Mouse (Mus musculus) brain, embryonic 14.5 days (tissue): Measurements from ENCODE around the gene Nptx2. TPM values are rescaled to one million over a fixed set of nuclear protein-coding genes. Genes with fewer than 3 reads are reported as not detected.
A peak's percentile ranks its signal among the peaks of the same experiment; 100 is the strongest.

ENCODE experiments used
- DNase-seq: peaks from one replicate; pipeline ENCODE4 v3.0.0-alpha.2; 2011; ENCODE audit warnings: low read depth
- CTCF ChIP-seq: fragments of 200-500 bp; IDR thresholded peaks from 2 replicates; pipeline ENCODE4 v1.5.1; 2012; ENCODE audit warnings: inconsistent platforms, mild to moderate bottlenecking, moderate library complexity, borderline replicate concordance; ENCODE audit not compliant: insufficient read depth, insufficient read length; ENCODE audit errors: extremely low read depth
- POLR2A ChIP-seq: fragments of 200-500 bp; IDR thresholded peaks from 2 replicates; pipeline ENCODE4 v1.6.1; 2012; ENCODE audit warnings: mild to moderate bottlenecking, inconsistent platforms, borderline replicate concordance; ENCODE audit not compliant: poor library complexity, insufficient read depth, insufficient read length, severe bottlenecking; ENCODE audit errors: extremely low read depth
- polyA plus RNA-seq: library from polyadenylated mRNA; depleted of rRNA; stranded (reverse); fragments of >200 nt; gene quantifications from 2 replicates; pipeline ENCODE4 v1.2.3, GENCODE M21; 2012; rRNA removed

The Nptx2 gene
- polyA plus RNA-seq, result 15.2 and 16.3 TPM in 2 replicates

DNA sequence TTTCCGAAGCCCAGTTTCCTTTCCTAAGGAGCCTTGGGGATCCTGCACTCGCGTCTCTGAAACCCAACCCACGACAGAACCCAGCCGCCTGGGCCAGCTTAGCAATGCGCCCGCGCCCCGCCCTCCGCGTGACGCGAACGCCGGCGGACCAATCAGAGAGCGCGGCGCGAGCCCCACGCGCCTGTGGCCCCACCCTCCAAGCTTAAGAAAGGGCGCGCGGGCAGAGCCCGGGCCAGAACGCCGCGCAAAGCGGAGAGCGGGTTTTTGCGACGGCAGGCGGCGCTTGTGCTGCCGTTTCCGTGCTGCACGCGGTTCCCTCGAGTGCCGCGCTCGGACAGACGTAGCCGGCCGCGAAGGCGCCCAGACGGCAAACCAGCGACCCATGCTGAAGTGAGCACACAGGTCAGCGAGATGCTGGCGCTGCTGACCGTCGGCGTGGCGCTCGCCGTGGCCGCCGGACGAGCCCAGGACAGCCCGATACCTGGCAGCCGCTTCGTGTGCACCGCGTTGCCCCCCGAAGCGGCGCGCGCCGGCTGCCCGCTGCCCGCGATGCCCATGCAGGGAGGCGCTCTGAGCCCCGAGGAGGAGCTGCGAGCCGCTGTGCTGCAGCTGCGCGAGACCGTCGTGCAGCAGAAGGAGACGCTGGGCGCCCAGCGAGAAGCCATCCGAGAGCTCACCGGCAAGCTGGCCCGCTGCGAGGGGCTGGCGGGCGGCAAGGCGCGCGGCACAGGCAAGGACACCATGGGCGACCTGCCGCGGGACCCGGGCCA lies at the start of gene Nptx2:
Gene Nptx2 (plus strand): TSS at position 250 of the 770 bp plus-strand sequence.
- DNase-seq, result peak; percentile 97
- TF ChIP-seq CTCF, result peak; percentile 51; the same call in 1 of the 2 replicates
- TF ChIP-seq POLR2A, result peak; percentile 73

DNA sequence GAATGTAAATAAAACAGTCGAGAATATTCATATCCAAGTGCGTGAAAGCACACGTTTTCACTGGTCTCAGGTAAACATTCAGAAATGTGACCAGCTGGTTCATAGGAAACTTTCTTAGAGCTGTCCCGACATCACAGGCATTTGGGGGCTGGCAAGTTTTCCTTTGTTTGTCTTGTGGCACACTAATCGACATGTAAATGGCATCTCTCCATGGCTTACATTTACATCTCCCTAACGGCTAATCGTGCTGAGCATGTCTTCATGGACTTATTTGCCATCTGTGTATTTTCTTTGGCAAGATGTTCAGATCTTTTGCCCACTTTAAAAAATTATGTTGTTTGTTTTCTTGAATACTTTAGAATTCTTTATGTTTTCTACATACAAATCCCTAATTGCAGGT lies 49.2 kb upstream of the Nptx2 start:
- TF ChIP-seq POLR2A (no peak), CTCF (no peak)
- peak; percentile 72 for DNase-seq

DNA sequence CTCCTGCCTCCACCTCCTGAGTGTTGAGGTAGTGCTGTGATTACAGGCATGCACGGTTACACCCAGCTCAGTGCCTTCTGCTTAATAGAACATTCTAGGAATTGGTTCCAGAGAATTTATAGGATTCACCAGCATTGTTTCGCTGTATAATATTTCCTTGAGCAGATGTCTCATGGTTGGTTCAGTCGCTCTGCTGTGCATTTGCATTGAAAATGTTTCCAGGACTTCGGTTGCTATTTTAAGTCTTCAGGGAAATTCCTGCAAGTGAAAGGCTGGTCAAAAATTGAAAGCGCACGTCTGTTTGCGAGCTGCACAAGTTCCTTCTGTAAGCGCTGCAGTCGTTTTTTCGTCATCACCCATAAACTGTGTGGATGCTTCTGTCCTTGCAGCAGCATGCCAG lies 41.5 kb upstream of the Nptx2 start:
- TF ChIP-seq POLR2A (no peak), CTCF (no peak)

DNA sequence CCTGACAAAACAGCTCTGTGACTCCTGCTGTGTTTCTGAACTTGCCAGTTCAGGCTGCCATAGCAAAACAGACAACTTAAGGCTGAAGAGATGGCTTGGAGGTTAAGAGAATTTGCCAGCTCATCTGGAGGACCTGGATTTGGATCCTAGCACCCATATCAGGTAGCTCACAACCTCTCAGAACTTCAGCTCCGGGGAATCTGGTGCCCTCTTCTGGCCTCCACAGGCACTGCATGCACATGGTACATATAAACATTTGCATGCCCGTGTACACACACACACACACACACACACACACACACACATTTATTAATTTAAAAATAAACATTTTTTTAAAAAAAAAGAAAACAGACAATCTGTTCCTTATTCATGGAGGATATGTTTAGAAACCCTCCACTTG lies 40.0 kb upstream of the Nptx2 start:
- DNase-seq, result no peak
- TF ChIP-seq POLR2A, result no peak
- peak; percentile 32; the same call in 1 of the 2 replicates for TF ChIP-seq CTCF

More for the DNA sequence above, 41.5 kb upstream of the Nptx2 start:
- no peak for DNase-seq

DNA sequence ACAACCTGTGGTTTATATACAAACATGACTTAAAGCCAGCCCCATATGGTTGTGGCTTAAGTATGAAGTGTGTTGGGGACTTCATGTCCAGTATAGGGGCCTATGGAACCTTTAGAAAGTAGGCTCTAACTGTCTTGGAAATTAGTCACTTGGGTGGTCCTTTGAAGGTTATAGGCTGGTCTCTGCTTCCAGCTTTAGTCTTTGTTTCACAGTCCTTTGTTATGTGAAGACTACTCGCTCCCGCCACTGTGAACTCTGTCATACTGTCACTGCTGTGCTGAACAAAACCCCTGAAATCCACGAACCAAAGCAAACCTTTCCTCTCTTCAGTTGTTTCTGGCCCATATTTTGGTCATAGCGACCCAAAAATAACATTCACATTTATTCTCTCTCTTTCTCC lies 39.5 kb upstream of the Nptx2 start:
- no peak for DNase-seq
- TF ChIP-seq CTCF (no peak), POLR2A (no peak)

DNA sequence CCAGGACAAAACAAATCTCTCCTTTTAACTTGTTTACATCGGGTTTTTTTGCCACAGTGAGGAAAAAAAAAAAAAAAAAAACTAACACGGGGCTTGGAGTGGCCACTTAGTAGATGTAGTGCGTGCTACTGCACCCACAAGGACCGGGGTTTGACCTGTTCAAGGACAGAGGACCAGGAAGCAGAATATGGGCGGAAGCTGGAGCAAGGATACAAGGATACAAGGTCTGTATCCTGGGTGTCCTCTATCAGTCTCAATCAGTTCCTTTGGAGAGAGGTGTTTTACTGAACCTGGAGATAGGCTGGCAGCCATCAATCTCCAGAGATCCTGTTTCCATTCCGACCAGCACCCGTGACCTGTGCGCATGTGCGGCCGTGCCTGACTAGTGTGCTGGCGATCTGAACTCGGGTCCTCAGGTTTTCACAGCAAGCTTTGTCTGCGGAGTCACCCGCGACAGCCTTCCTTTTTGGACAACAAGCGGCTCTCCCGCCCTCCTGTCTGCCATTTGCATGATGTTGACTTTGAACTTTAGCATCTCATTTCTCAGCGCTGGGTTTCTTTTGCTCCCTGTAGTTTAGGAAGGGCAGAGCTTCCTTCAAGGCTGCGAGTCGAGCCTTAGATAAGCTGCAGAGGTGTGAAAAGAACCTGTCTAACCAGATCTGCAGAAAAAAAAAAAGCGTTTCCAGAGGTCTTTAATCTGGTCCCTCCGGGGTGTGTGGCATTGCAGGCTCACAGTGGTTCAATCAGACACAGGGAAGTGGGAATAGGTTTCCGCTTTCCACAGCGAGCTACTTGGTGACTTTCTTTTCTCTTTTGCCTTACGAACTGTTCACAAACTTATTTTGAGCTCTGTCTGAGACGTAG lies 38.8 kb upstream of the Nptx2 start:
- no peak for DNase-seq
- TF ChIP-seq POLR2A, result no peak
- TF ChIP-seq CTCF, result no peak

DNA sequence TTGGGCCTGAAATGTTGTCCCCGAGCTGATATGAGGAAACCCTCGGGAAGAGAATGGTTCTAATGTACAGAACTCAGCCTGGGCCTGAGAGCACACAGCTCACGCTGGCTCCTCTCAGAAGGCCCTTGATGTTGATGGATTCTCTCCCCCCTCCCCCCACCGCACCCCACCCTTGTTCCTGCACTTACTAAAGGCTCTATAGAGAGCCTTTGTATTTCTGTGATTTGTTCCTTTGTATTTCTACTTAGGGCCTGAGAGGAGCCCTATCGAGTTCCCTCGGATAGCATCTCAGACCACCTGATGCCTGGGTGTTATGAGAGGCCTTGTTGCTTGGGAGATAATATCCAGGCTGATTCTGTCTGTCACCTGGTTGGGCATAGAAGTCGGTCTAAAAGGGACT lies 36.3 kb upstream of the Nptx2 start:
- peak; percentile 40 for DNase-seq
- no peak for TF ChIP-seq POLR2A

DNA sequence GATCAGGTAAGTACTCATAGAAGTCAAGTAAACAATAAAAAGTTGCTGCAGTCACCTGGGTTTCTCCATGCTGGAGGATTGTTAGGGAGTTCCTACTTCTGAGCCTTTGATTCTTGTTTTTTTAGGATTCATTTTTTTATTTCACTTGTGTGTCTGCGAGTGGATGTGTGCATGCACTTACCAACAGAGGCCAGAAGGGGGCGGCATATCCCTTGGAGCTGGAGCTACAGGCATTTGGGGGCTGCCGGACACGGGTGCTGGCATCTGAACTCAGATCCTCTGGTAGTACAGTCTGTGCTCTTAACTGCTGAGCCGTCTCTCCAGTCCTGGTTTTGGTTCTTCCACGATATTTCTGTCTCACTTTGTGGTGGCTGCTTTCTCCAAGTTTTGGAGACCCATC lies 31.0 kb upstream of the Nptx2 start:
- TF ChIP-seq CTCF (peak; percentile 45; the same call in 1 of the 2 replicates), POLR2A (no peak)
- DNase-seq, result no peak

DNA sequence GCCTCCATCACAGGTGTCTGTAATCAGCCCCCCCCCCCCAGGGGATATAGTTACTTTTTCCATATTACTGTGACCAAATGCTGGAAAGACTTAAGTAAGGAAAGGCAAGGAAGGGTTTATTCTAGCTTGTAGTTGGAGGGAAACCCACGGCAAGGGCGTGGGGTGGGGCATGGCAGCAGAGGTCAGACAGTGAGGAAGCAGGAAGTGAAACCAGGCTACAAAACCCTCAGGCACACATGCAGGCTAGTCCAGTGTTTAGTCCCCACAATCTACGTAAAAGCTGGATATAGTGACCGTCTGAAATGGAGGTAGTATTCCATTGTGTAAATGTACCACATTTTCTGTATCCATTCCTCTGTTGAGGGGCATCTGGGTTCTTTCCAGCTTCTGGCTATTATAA lies 30.5 kb upstream of the Nptx2 start:
- DNase-seq, result no peak
- TF ChIP-seq CTCF (no peak), POLR2A (no peak)

DNA sequence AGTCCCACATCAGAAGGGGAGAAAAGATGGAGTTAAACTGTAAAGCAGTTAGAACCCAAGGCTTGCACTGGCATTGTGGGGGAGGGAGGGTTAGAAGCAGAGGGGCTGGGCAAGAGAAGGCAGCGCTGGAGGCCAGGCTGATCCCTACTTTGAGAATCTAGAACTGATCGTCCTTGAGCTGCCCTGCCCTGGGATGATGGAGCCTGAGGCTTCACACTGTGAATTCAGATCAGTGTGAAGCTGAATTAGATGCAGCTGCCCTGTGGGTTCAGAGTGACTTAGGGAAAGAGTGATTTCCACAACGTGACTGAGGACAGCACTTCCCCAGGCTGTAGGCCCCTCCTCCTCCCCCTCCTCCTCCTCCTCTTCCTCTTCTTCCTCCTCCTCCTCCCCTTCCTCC lies 25.6 kb upstream of the Nptx2 start:
- DNase-seq, result no peak
- TF ChIP-seq CTCF (no peak), POLR2A (no peak)

DNA sequence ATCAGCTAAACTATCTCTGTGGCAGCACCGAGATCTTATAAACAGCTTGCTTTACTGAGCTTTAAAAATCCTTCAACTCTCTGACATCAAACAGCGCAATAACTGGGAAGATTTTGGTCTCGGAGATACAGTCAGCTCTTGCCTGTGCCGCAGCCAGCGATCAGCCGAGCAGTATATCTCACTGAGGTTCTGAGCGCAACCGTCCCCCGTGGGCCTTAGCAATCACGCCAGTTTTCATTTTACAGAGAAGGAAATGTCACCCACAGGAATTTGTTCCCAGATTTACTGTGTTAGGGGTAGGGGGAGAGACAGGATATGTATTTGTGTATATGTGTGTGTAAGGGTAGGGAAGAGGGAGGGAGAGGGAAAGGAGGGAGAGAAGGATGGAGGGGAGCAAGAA lies 20.9 kb upstream of the Nptx2 start:
- peak; percentile 14 for DNase-seq
- TF ChIP-seq POLR2A (no peak), CTCF (no peak)

DNA sequence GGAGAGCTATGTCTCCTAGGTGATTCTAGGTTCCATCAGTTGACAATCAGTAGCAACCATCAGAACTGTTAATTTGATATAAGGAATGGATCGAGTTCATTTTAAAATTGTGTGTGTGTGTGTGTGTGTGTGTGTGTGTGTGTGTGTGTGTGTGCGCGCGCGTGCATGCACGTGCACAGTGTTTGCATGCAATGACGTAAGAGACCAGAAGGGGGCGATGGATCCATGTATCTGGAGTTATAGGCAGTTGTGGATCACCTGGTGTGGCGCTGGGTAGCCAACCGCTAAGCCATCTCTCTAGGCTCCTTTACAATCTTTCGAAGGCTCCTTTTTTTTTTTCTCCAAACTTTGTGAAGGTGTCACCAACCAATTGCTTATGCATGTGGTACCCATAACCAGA lies 16.6 kb upstream of the Nptx2 start:
- no peak for DNase-seq

DNA sequence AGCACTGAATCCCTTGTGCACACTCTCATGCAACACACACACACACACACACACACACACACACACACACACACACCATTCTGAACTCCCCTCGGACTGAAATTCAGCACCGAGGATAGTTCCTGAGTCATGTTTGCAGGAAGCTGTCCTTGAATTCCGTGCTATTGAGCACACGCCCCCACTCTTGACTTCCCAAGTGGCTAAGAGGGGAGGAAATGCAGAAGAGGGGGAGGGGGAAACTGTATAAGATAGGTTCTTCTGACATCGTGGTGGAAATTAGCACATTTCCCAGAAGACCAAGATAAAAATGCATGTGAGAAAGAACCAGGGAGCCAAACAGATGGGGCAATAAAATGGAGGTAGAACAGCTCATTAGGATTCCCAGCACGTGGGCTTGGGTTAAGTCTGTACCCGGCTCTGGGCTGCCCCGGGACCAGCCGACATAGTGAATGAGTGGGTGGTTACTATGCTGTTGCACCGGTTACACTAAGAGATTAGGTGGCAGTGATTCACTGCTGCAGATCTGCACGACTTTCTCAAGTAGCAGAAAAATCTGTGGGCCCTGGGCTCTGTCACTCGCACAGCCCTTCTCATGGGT lies 2.9 kb upstream of the Nptx2 start:
- peak; percentile 87 for DNase-seq

More for the DNA sequence above, 16.6 kb upstream of the Nptx2 start:
- TF ChIP-seq CTCF (0 out of 2 replicates have a peak, but pooled peaks have one; percentile 7), POLR2A (no peak)

DNA sequence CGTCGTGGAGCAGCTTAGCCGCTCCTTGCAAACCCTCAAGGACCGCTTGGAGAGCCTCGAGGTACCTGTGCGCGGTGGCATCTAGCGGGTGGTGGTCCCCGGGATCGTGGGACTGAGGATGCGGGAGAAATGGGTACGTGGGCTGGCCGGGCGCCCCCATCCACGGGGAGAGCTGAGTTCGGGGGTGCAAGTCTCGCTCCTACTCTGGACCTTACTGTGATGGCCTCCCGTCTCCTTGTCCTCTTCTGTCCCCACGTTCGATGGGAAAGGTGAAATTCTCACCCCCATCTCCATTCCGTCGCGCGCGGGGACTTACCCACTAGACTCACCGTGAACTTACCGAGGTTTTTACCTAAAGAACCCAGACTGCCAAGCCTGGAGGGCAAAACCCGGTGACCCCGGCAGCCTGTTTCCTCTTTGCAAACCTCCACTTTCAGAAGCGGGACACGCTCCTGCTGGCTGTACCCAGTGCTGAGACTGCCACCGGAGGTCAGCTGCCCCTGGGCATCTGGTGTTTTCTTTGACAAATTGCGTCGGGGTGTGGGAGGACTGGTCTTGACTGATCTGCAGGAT lies 807 bp downstream of the Nptx2 start:
- peak; percentile 36 for DNase-seq
- no peak for TF ChIP-seq CTCF
- no peak for TF ChIP-seq POLR2A

More for the DNA sequence above, 2.9 kb upstream of the Nptx2 start:
- TF ChIP-seq POLR2A (no peak), CTCF (no peak)
